Mouse (Mus musculus) liver, embryonic 11.5 days (tissue): ENCODE results near the gene Tlr2. TPM values are rescaled to one million over a fixed set of nuclear protein-coding genes. Genes with fewer than 3 reads are reported as not detected.

Experiments used
- ATAC-seq: fragments of 200-750 bp; cut with Nextera tagmentation; replicated peaks from 2 replicates; pipeline ENCODE4 v1.8.0; 2017; ENCODE audit warnings: moderate number of reproducible peaks, mild to moderate bottlenecking, moderate TSS enrichment, moderate library complexity; ENCODE audit not compliant: low FRiP score
- DNase-seq: peaks from one replicate; pipeline ENCODE4 v3.0.0-alpha.2; 2017; ENCODE audit warnings: low spot score
- H3K27ac ChIP-seq: fragments of 300-500 bp; sonication (generic); 2 replicates; pipeline ENCODE4 v1.5.1; 2014; ENCODE audit warnings: mild to moderate bottlenecking, low read depth, low read length, control low read depth
- H3K27me3 ChIP-seq: fragments of 300-500 bp; sonication (generic); replicated peaks from 2 replicates; pipeline ENCODE4 v1.6.1; 2014; ENCODE audit warnings: low read length, mixed read lengths; ENCODE audit not compliant: control insufficient read depth, insufficient read depth
- H3K36me3 ChIP-seq: fragments of 300-500 bp; sonication (generic); 2 replicates; pipeline ENCODE4 v1.6.1; 2014; ENCODE audit warnings: mild to moderate bottlenecking, low read length, moderate library complexity, mixed read lengths; ENCODE audit not compliant: control insufficient read depth, insufficient read depth
- H3K4me1 ChIP-seq: fragments of 300-500 bp; sonication (generic); replicated peaks from 2 replicates; pipeline ENCODE4 v1.6.1; 2014; ENCODE audit warnings: low read length, mixed read lengths; ENCODE audit not compliant: control insufficient read depth, insufficient read depth
- H3K4me2 ChIP-seq: fragments of 300-500 bp; sonication (generic); 2 replicates; pipeline ENCODE4 v1.6.1; 2014; ENCODE audit warnings: mild to moderate bottlenecking, control low read depth, moderate library complexity
- H3K4me3 ChIP-seq: fragments of 300-500 bp; sonication (generic); 2 replicates; pipeline ENCODE4 v1.5.1; 2014; ENCODE audit warnings: low read depth, low read length, control low read depth
- H3K9ac ChIP-seq: fragments of 300-500 bp; sonication (generic); 2 replicates; pipeline ENCODE4 v1.6.1; 2014; ENCODE audit warnings: low read depth, low read length, control low read depth
- H3K9me3 ChIP-seq: fragments of 300-500 bp; sonication (generic); 2 replicates; pipeline ENCODE4 v1.6.1; 2016; ENCODE audit warnings: low read length, inconsistent platforms, mixed read lengths; ENCODE audit not compliant: control insufficient read depth
- WGBS: fragments of 180-500 bp; shearing (Covaris S2); extraction: QIAGEN DNeasy Blood & Tissue Kit; methylation state at CpG from one replicate; pipeline ENCODE4 v1.1.7; 2014; 5-methylcytosine and 5-hydroxymethylcytosine counted together
- polyA plus RNA-seq: library from polyadenylated mRNA; unstranded; fragments of >200 nt; fragmentation: Nextera tagmentation; extraction: Ambion mirVana; gene quantifications from 2 replicates; pipeline ENCODE4 v1.2.1, GENCODE M21; 2014

Gene Tlr2
- polyA plus RNA-seq, 1 experiment from 2014 or later = 2.5 TPM

DNA sequence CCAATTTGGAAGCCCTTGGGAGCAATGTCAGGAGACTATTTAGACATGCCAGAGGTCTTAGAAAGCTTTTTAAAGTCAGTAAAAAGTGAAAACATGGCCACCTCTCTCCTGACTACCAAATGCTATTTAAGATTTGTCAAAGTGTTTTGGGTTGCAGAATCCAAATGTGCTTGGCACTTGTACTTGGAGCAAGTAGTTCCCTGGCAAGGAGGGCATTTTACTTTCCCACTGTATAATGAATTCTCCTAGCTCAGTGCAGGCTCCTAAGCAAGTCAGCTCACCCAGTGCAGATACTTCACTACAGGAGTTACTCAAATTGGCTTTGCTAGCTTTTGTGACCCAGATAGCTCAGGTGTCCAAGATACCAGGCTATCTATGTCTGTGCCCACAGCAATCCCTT lies 28.7 kb downstream of the Tlr2 start:
- Histone ChIP-seq H3K9ac (no peak overlapping the region), H3K4me1 (no peaks in the 10 kb centered on the region), H3K9me3 (no peaks in the 10 kb centered on the region), H3K27ac (no peak overlapping the region), H3K4me3 (no peak overlapping the region), H3K36me3 (no peaks in the 10 kb centered on the region), H3K27me3 (no peaks in the 10 kb centered on the region), H3K4me2 (no peak overlapping the region)
- no peak for ATAC-seq
- no peak for DNase-seq

- Histone ChIP-seq H3K4me2 (no peak overlapping the region), H3K27ac (no peak overlapping the region), H3K9me3 (no peaks in the 10 kb centered on the region), H3K4me1 (no peaks in the 10 kb centered on the region), H3K4me3 (no peak overlapping the region), H3K36me3 (no peaks in the 10 kb centered on the region), H3K27me3 (no peaks in the 10 kb centered on the region), H3K9ac (no peak overlapping the region)
- 72% methylated on average over 7 of the region's 7 CpGs for WGBS
- ATAC-seq (no peak), DNase-seq (no peak)
Observed at GRCm38 (mm10) chr3:83811987-83812386, 29.6 kb downstream of the Tlr2 start.

GRCm38 (mm10) chr3:83808483-83808882 lies 33.1 kb downstream of the Tlr2 start:
- Histone ChIP-seq H3K4me3 (no peak overlapping the region), H3K9ac (no peak overlapping the region), H3K27me3 (no peaks in the 10 kb centered on the region), H3K36me3 (no peaks in the 10 kb centered on the region), H3K4me2 (no peak overlapping the region), H3K4me1 (no peaks in the 10 kb centered on the region), H3K27ac (no peak overlapping the region), H3K9me3 (no peaks in the 10 kb centered on the region)
- DNase-seq (no peak), ATAC-seq (no peak)
- 78% methylated on average over 12 of the region's 12 CpGs for WGBS

DNA sequence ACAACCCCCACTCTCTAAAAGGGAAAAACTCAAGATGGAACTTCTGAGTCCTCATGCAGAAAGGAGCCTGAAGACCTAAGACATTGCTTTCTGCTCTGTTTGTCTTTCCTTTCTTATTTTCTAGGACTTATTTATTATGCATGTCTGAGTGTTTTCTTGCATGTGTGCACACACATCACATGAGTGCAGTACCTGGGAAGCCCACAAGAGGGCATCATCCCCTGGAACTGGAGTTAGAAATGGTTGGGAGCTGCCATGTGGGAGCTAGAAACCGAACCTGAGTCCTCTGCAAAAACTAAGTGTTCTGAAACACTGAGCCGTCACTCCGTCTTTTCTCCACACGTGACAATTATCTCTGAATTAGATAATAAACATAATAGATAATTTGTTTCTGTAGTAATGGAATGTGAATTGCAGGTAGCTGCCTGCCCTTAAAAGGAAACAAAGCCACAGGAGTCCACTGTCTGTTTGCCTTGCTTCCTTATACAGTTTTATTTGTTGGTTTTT lies 39.9 kb downstream of the Tlr2 start:
- Histone ChIP-seq H3K36me3 (no peaks in the 10 kb centered on the region), H3K9ac (no peak overlapping the region), H3K27ac (no peak overlapping the region), H3K4me1 (no peaks in the 10 kb centered on the region), H3K4me3 (no peak overlapping the region), H3K4me2 (no peak overlapping the region), H3K9me3 (peaks cover 2% of the 10 kb centered on the region; the same call in 1 of the 2 replicates), H3K27me3 (no peaks in the 10 kb centered on the region)
- DNase-seq (no peak), ATAC-seq (no peak)
- 88% methylated on average over 4 of the region's 4 CpGs for WGBS

GRCm38 (mm10) chr3:83799486-83799885 lies 42.1 kb downstream of the Tlr2 start:
- no peaks in the 10 kb centered on the region for H3K27me3 ChIP-seq
- no peak overlapping the region for H3K4me2 ChIP-seq
- H3K27ac ChIP-seq = no peak overlapping the region
- no peak for ATAC-seq
- no peaks in the 10 kb centered on the region for H3K4me1 ChIP-seq
- no peak overlapping the region for H3K4me3 ChIP-seq
- H3K9me3 ChIP-seq = peaks cover 2% of the 10 kb centered on the region; the same call in 1 of the 2 replicates
- H3K9ac ChIP-seq = no peak overlapping the region
- H3K36me3 ChIP-seq = no peaks in the 10 kb centered on the region
- 82% methylated on average over 7 of the region's 7 CpGs for WGBS
- DNase-seq = no peak

DNA sequence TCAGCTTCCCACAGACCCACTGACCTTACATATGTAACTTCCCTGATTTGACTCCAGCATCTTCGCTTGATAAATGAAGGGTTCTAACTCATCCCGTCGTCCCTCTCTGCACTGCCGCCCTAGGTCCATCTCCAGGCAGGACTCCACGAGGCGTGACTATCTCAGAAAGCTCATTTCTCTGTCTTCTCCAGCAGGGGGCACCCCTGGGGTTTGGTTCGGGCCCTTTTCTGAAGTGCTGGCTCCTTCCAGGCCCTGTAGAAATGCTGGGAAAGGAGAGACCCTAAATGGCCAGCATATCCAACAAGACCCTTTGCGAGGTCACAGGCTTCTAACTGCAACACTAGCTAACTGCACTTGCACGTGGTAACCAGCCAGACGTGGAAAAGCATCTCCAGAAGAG lies 43.7 kb downstream of the Tlr2 start:
- H3K4me3 ChIP-seq = no peak overlapping the region
- H3K9ac ChIP-seq = no peak overlapping the region
- H3K27me3 ChIP-seq = no peaks in the 10 kb centered on the region
- H3K4me2 ChIP-seq = no peak overlapping the region; the same call in 1 of the 2 replicates
- no peaks in the 10 kb centered on the region for H3K36me3 ChIP-seq
- peaks cover 2% of the 10 kb centered on the region; the same call in 1 of the 2 replicates for H3K9me3 ChIP-seq
- DNase-seq = peak; percentile 42
- no peaks in the 10 kb centered on the region for H3K4me1 ChIP-seq
- ATAC-seq = no peak
- 3% methylated on average over 10 of the region's 10 CpGs for WGBS
- no peak overlapping the region for H3K27ac ChIP-seq

GRCm38 (mm10) chr3:83797098-83797497 lies 44.5 kb downstream of the Tlr2 start:
- H3K27ac ChIP-seq = no peak overlapping the region
- DNase-seq (no peak), ATAC-seq (no peak)
- no peak overlapping the region for H3K4me2 ChIP-seq
- H3K4me3 ChIP-seq = no peak overlapping the region
- peaks cover 2% of the 10 kb centered on the region; the same call in 1 of the 2 replicates for H3K9me3 ChIP-seq
- no peaks in the 10 kb centered on the region for H3K4me1 ChIP-seq
- H3K36me3 ChIP-seq = no peaks in the 10 kb centered on the region
- WGBS = 72% methylated on average over 6 of the region's 6 CpGs
- H3K9ac ChIP-seq = no peak overlapping the region
- no peaks in the 10 kb centered on the region for H3K27me3 ChIP-seq

GRCm38 (mm10) chr3:83791444-83791843 lies 50.1 kb downstream of the Tlr2 start:
- Histone ChIP-seq H3K36me3 (no peaks in the 10 kb centered on the region), H3K4me2 (no peak overlapping the region), H3K27ac (no peak overlapping the region), H3K4me1 (no peaks in the 10 kb centered on the region), H3K9ac (no peak overlapping the region), H3K27me3 (peaks cover 15% of the 10 kb centered on the region), H3K9me3 (no peaks in the 10 kb centered on the region), H3K4me3 (no peak overlapping the region)
- DNase-seq = no peak
- 72% methylated on average over 3 of the region's 3 CpGs for WGBS
- no peak for ATAC-seq

GRCm38 (mm10) chr3:83789651-83790451 lies 51.7 kb downstream of the Tlr2 start:
- H3K4me1 ChIP-seq = no peaks in the 10 kb centered on the region
- peak; percentile 36 for ATAC-seq
- peaks cover 15% of the 10 kb centered on the region for H3K27me3 ChIP-seq
- WGBS = 2% methylated on average over 44 of the region's 44 CpGs
- H3K36me3 ChIP-seq = no peaks in the 10 kb centered on the region
- H3K27ac ChIP-seq = no peak overlapping the region
- H3K4me3 ChIP-seq = peak overlapping the region; percentile 57
- no peaks in the 10 kb centered on the region for H3K9me3 ChIP-seq
- peak overlapping the region; percentile 64 for H3K4me2 ChIP-seq
- 0 out of 2 replicates have a peak overlapping the region, but pooled peaks have one; percentile 7 for H3K9ac ChIP-seq
- DNase-seq = peak; percentile 52
